Mouse (Mus musculus) adrenal gland, postnatal 4 days (tissue): Measurements from ENCODE around the gene Kremen1. TPM values are rescaled to one million over a fixed set of nuclear protein-coding genes. Genes with fewer than 3 reads are reported as not detected.

Experiments
- total RNA-seq, 2 experiments: library from RNA; stranded (reverse); gene quantifications; 2 replicates each; pipeline ENCODE4 v1.2.3; 2021

The Kremen1 gene
- total RNA-seq, 2 experiments from 2014 or later: 26.9 to 27.2 TPM

Other genes with a start within 250 kb of the Kremen1 start
- 1 to 10 TPM in 1 of 2 experiments, under 1 TPM in 1; 0.65 to 1.2 TPM for gene Rasl10a, start 203.4 kb downstream of the Kremen1 start, total RNA-seq
- gene Gas2l1, start 196.2 kb downstream of the Kremen1 start, total RNA-seq: 10 to 100 TPM; 39.2 to 39.8 TPM
- gene Rhbdd3, start 162.6 kb downstream of the Kremen1 start, total RNA-seq: 10 to 100 TPM; 29.5 to 34.1 TPM
- 100 to 1,000 TPM; 523 to 585 TPM for gene Ewsr1, start 162.3 kb downstream of the Kremen1 start, total RNA-seq
- gene Emid1, start 109.3 kb downstream of the Kremen1 start, total RNA-seq: 10 to 100 TPM; 16.2 to 31.4 TPM
- gene Znrf3, start 183.3 kb upstream of the Kremen1 start, total RNA-seq: 10 to 100 TPM; 44.3 to 44.6 TPM